Mouse (Mus musculus) lung, embryonic 15.5 days (tissue): ENCODE results near the gene Rnf13. TPM values are rescaled to one million over a fixed set of nuclear protein-coding genes. Genes with fewer than 3 reads are reported as not detected.

Experiments used
- ATAC-seq: fragments of 200-750 bp; cut with Nextera tagmentation; 2 replicates; pipeline ENCODE4 v1.8.0; 2017; ENCODE audit warnings: moderate number of reproducible peaks, borderline replicate concordance; ENCODE audit not compliant: low FRiP score, low TSS enrichment; ENCODE audit errors: extremely low read depth
- H3K27ac ChIP-seq: fragments of 300-500 bp; sonication (generic); 2 replicates; pipeline ENCODE4 v1.5.1; 2015; ENCODE audit warnings: moderate library complexity, mild to moderate bottlenecking, inconsistent platforms
- H3K27me3 ChIP-seq: fragments of 300-500 bp; sonication (generic); 2 replicates; pipeline ENCODE4 v1.6.1; 2015; ENCODE audit warnings: inconsistent platforms
- H3K36me3 ChIP-seq: fragments of 300-500 bp; sonication (generic); 2 replicates; pipeline ENCODE4 v1.6.1; 2015; ENCODE audit warnings: inconsistent platforms
- H3K4me1 ChIP-seq: fragments of 300-500 bp; sonication (generic); 2 replicates; pipeline ENCODE4 v1.6.1; 2015; ENCODE audit warnings: inconsistent platforms
- H3K4me2 ChIP-seq: fragments of 300-500 bp; sonication (generic); 2 replicates; pipeline ENCODE4 v1.6.1; 2015; ENCODE audit warnings: inconsistent platforms, mild to moderate bottlenecking, moderate library complexity
- H3K4me3 ChIP-seq: fragments of 300-500 bp; sonication (generic); 2 replicates; pipeline ENCODE4 v1.5.1; 2015; ENCODE audit warnings: mild to moderate bottlenecking, inconsistent platforms
- H3K9ac ChIP-seq: fragments of 300-500 bp; sonication (generic); 2 replicates; pipeline ENCODE4 v1.6.1; 2015; ENCODE audit warnings: inconsistent platforms
- H3K9me3 ChIP-seq: fragments of 300-500 bp; sonication (generic); 2 replicates; pipeline ENCODE4 v1.6.1; 2016; ENCODE audit warnings: inconsistent platforms
- WGBS: fragments of 180-500 bp; shearing (Covaris S2); methylation state at CpG from one replicate; pipeline ENCODE4 v1.1.7; 2015; 5-methylcytosine and 5-hydroxymethylcytosine counted together
- polyA plus RNA-seq: library from polyadenylated mRNA; unstranded; fragments of >200 nt; fragmentation: Nextera tagmentation; extraction: Ambion mirVana; gene quantifications from 2 replicates; pipeline ENCODE4 v1.2.1, GENCODE M21; 2015

Rnf13 gene
- polyA plus RNA-seq = 89.8 and 92.5 TPM in 2 replicates

- H3K9ac ChIP-seq = peak within 1 kb of the TSS; percentile 69
- no peaks in the 10 kb centered on the region for H3K9me3 ChIP-seq
- peak within 1 kb of the TSS; percentile 64 for H3K4me2 ChIP-seq
- H3K27me3 ChIP-seq = no peaks in the 10 kb centered on the region
- H3K4me3 ChIP-seq = peak within 1 kb of the TSS; percentile 66
- H3K36me3 ChIP-seq = no peaks in the 10 kb centered on the region
- H3K4me1 ChIP-seq = peaks cover 10% of the 10 kb centered on the region
- peak within 1 kb of the TSS; percentile 95 for H3K27ac ChIP-seq
- under 1% methylated on average over 59 of the region's 59 CpGs for WGBS
- peak; percentile 99 for ATAC-seq
Measured at GRCm38 (mm10) chr3:57735511-57736370, at the start of gene Rnf13. Gene Rnf13 (plus strand): TSS chr3:57736062.

DNA sequence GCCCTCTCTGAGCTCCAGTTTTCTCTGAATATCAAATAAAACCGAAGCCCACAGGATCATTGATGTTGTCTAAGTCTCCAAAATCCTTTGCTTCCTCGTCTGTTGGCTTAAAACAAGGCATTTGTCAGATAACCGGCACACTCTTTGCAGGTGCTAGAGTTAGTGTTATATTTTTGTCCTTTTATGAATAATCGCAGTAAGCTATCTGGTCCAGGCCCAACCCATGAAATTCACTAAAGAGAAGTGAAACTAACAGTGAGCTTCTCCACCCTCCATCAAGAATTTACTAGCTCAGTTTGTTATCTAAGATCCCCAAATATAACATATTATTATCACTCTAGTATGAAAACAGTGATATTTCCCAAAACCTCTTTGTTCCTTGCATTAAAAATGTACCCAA, 44.1 kb upstream of the Rnf13 start:
- Histone ChIP-seq H3K9me3 (no peaks in the 10 kb centered on the region), H3K27me3 (no peaks in the 10 kb centered on the region), H3K36me3 (no peaks in the 10 kb centered on the region), H3K4me2 (no peak overlapping the region), H3K9ac (no peak overlapping the region), H3K4me1 (no peaks in the 10 kb centered on the region), H3K4me3 (no peak overlapping the region), H3K27ac (no peak overlapping the region)
- no peak for ATAC-seq
- WGBS = 71% methylated on average over 4 of the region's 4 CpGs

GRCm38 (mm10) chr3:57692719-57693118, 43.1 kb upstream of the Rnf13 start, which contains the start of gene Ankub1:
Gene Ankub1 (minus strand): TSS chr3:57692799.
- Histone ChIP-seq H3K36me3 (no peaks in the 10 kb centered on the region), H3K9ac (no peak within 1 kb of the TSS), H3K9me3 (no peaks in the 10 kb centered on the region), H3K27me3 (no peaks in the 10 kb centered on the region), H3K4me1 (no peaks in the 10 kb centered on the region), H3K4me3 (no peak within 1 kb of the TSS), H3K4me2 (no peak within 1 kb of the TSS), H3K27ac (no peak within 1 kb of the TSS)
- WGBS = 55% methylated on average over 2 of the region's 2 CpGs
- no peak for ATAC-seq

GRCm38 (mm10) chr3:57696249-57696648, 39.6 kb upstream of the Rnf13 start:
- WGBS = 88% methylated on average over 4 of the region's 4 CpGs

GRCm38 (mm10) chr3:57696779-57697178, 39.1 kb upstream of the Rnf13 start:
- Histone ChIP-seq H3K9ac (no peak overlapping the region), H3K4me2 (no peak overlapping the region), H3K27ac (no peak overlapping the region), H3K4me3 (no peak overlapping the region), H3K27me3 (no peaks in the 10 kb centered on the region), H3K9me3 (no peaks in the 10 kb centered on the region), H3K36me3 (no peaks in the 10 kb centered on the region), H3K4me1 (no peaks in the 10 kb centered on the region)
- no peak for ATAC-seq
- 90% methylated on average over 9 of the region's 9 CpGs for WGBS

More at GRCm38 (mm10) chr3:57696249-57696648, 39.6 kb upstream of the Rnf13 start:
- Histone ChIP-seq H3K4me3 (no peak overlapping the region), H3K27ac (no peak overlapping the region), H3K4me1 (no peaks in the 10 kb centered on the region), H3K27me3 (no peaks in the 10 kb centered on the region), H3K9ac (no peak overlapping the region), H3K4me2 (no peak overlapping the region), H3K9me3 (no peaks in the 10 kb centered on the region), H3K36me3 (no peaks in the 10 kb centered on the region)
- no peak for ATAC-seq

DNA sequence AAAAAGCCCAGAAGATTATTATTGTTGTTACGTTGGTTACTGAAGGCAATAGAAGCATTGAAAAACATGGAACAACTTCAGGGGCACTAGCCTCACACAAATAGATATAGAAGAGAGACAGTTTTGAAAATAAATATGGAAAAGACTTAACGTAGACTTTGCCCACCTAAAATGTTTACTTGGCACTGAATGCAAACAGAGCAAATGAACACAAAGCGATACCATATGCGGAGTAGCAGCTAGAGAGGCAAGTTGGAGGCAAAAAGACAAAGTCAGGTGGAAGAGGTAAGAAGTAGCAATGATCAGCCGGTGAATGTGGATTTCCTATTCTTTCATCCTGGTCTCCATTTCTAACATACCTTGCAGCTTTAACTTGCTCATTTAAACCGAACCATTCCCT, 21.7 kb upstream of the Rnf13 start:
- no peaks in the 10 kb centered on the region for H3K9me3 ChIP-seq
- no peak for ATAC-seq
- H3K27me3 ChIP-seq = no peaks in the 10 kb centered on the region
- no peak overlapping the region for H3K4me2 ChIP-seq
- WGBS = 77% methylated on average over 6 of the region's 6 CpGs
- H3K9ac ChIP-seq = no peak overlapping the region
- no peak overlapping the region for H3K27ac ChIP-seq
- no peaks in the 10 kb centered on the region for H3K36me3 ChIP-seq
- no peaks in the 10 kb centered on the region for H3K4me1 ChIP-seq
- no peak overlapping the region for H3K4me3 ChIP-seq

DNA sequence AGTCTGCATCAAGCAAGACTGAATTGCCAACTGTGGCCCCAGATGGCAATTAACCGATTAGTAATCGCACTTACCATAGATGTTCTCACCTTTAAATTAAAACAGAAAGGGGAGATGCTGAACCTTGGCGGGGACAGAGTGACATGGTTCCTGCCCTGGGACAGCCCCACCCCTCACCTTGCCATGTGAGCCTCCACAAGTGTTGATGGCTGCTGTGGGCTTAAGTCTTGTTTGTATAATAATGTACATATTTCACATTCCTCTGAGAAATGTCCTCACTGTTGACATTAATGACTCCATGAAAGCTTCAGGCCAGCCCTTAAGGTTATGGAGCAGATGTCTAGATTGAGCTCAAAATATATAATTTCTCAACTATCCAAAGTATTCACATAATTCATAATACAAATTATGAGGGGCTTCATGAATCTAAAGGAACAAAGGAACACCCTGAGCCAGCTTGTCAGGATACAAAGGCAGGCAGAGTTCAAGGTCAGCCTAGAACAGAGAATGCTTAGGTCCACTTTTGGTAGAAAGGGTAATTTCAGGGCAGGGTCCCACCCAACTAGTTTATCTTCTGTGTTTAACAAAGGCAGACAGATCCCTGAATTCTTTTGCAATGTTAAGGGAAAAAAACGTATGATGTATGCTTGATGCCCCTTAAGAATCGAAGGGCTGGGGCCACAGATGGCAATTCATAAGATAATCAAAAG, 3.5 kb upstream of the Rnf13 start:
- no peak for ATAC-seq
- H3K27ac ChIP-seq = no peak overlapping the region
- H3K4me1 ChIP-seq = peaks cover 10% of the 10 kb centered on the region
- H3K4me3 ChIP-seq = no peak overlapping the region
- H3K27me3 ChIP-seq = no peaks in the 10 kb centered on the region
- no peak overlapping the region for H3K9ac ChIP-seq
- WGBS = 69% methylated on average over 5 of the region's 5 CpGs
- H3K9me3 ChIP-seq = no peaks in the 10 kb centered on the region
- no peak overlapping the region for H3K4me2 ChIP-seq
- no peaks in the 10 kb centered on the region for H3K36me3 ChIP-seq

DNA sequence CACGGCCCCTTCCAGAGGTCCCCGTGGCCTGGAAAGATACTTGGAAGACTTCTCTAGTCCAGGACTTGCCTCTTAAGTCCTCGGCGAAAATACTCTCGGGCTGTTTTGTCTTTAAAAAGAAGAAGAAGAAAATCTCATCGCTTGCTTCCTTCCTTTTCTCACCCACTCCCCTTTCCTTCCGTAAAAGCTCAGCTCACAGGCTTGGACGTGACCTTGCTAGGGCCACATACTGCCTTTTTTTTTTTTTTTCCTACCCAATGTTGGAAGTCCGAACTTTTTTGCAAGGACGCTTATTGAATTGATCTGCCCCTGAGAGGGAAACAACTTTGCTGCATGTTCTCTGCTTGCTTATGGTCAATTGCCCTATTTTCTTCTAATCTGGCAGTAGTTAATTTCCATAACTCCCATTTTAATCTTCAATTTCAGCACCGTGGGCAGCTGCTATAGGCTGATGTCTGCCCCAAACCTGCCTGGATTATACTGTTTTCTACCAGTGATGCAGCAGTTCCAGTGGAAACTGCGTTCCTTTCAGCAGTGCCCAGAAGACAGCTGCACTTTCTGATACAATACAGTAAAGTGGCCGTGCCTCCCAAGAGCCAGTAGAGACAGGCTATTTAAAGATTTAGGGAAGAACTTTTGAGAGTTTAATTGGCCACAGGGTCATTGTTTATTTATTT, 695 bp downstream of the Rnf13 start:
- Histone ChIP-seq H3K36me3 (no peaks in the 10 kb centered on the region), H3K4me2 (peak overlapping the region; percentile 64), H3K4me3 (peak overlapping the region; percentile 66), H3K27me3 (no peaks in the 10 kb centered on the region), H3K9me3 (no peaks in the 10 kb centered on the region), H3K27ac (peak overlapping the region; percentile 95), H3K4me1 (peaks cover 10% of the 10 kb centered on the region), H3K9ac (peak overlapping the region; percentile 69)
- no peak for ATAC-seq
- under 1% methylated on average over 13 of the region's 13 CpGs for WGBS

- Histone ChIP-seq H3K9ac (no peak overlapping the region), H3K4me1 (peaks cover 10% of the 10 kb centered on the region), H3K36me3 (no peaks in the 10 kb centered on the region), H3K4me3 (no peak overlapping the region), H3K27ac (no peak overlapping the region), H3K4me2 (no peak overlapping the region), H3K27me3 (no peaks in the 10 kb centered on the region), H3K9me3 (no peaks in the 10 kb centered on the region)
- 81% methylated on average over 1 of the region's 1 CpGs for WGBS
- ATAC-seq = no peak
Measured at GRCm38 (mm10) chr3:57739830-57740229, 4.0 kb downstream of the Rnf13 start.

- no peak for ATAC-seq
- WGBS = 86% methylated on average over 3 of the region's 3 CpGs
- Histone ChIP-seq H3K4me1 (no peaks in the 10 kb centered on the region), H3K36me3 (no peaks in the 10 kb centered on the region), H3K27ac (no peak overlapping the region), H3K4me3 (no peak overlapping the region), H3K9ac (no peak overlapping the region), H3K9me3 (no peaks in the 10 kb centered on the region), H3K4me2 (no peak overlapping the region), H3K27me3 (no peaks in the 10 kb centered on the region)
Measured at GRCm38 (mm10) chr3:57748576-57749267, 12.9 kb downstream of the Rnf13 start.

DNA sequence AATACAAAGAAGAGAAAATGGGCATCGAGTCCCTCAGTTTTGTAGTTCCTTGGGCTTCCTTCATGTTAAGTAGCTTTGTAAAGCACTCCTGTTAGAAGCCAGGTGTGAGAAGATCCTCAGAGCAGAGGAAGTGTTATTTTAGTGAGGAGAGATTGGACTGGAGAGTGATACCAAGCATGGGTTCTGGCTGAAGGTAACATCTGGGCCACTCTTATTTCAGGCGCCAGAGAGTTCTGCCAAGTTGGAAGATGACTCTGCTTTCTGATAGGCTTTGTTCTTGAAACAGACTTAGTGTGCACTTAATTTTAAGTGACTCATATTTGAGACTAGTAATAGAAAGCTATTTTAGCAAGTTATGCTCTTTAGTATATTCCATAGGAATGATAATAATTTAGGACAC, 41.1 kb downstream of the Rnf13 start:
- Histone ChIP-seq H3K9me3 (no peaks in the 10 kb centered on the region), H3K9ac (no peak overlapping the region), H3K4me1 (no peaks in the 10 kb centered on the region), H3K4me3 (no peak overlapping the region), H3K27ac (no peak overlapping the region), H3K4me2 (no peak overlapping the region), H3K27me3 (no peaks in the 10 kb centered on the region), H3K36me3 (peaks cover 2% of the 10 kb centered on the region; the same call in 1 of the 2 replicates)
- 94% methylated on average over 2 of the region's 2 CpGs for WGBS
- no peak for ATAC-seq
